Mouse (Mus musculus): ENCODE measurements around the gene Tctn1.

Gene Tctn1

GRCm38 (mm10) chr5:122247529-122247928 lies 16.7 kb downstream of the Tctn1 start:
- no peak for DNase-seq (ENCODE audit: low spot score in 2 of 2)

- DNase-seq (ENCODE audit: low spot score in 2 of 2): no peak
Measured at GRCm38 (mm10) chr5:122246547-122247167, 17.6 kb downstream of the Tctn1 start.

- no peak for DNase-seq (ENCODE audit: low spot score in 2 of 2)
Measured at GRCm38 (mm10) chr5:122245186-122245585, 19.1 kb downstream of the Tctn1 start.

GRCm38 (mm10) chr5:122243781-122244523 lies 20.3 kb downstream of the Tctn1 start:
- DNase-seq (ENCODE audit: low spot score in 2 of 2): no peak

GRCm38 (mm10) chr5:122242521-122243123 lies 21.6 kb downstream of the Tctn1 start:
- DNase-seq (ENCODE audit: low spot score in 2 of 2): no peak

- no peak for DNase-seq (ENCODE audit: low spot score in 2 of 2)
Measured at GRCm38 (mm10) chr5:122240989-122241388, 23.3 kb downstream of the Tctn1 start.

GRCm38 (mm10) chr5:122240521-122240920 lies 23.7 kb downstream of the Tctn1 start:
- DNase-seq (ENCODE audit: low spot score in 2 of 2): no peak

GRCm38 (mm10) chr5:122239618-122240017 lies 24.6 kb downstream of the Tctn1 start:
- DNase-seq (ENCODE audit: low spot score in 2 of 2): no peak

GRCm38 (mm10) chr5:122237200-122237599 lies 27.1 kb downstream of the Tctn1 start:
- DNase-seq (ENCODE audit: low spot score in 2 of 2): no peak

GRCm38 (mm10) chr5:122235196-122235836 lies 28.9 kb downstream of the Tctn1 start:
- no peak for DNase-seq (ENCODE audit: low spot score in 2 of 2)

GRCm38 (mm10) chr5:122234319-122235195 lies 29.7 kb downstream of the Tctn1 start:
- DNase-seq (ENCODE audit: low spot score in 2 of 2): no peak

- no peak for DNase-seq (ENCODE audit: low spot score in 2 of 2)
Measured at GRCm38 (mm10) chr5:122233695-122234094, 30.6 kb downstream of the Tctn1 start.

- DNase-seq (ENCODE audit: low spot score in 2 of 2): no peak
Measured at GRCm38 (mm10) chr5:122233077-122233581, 31.1 kb downstream of the Tctn1 start.

GRCm38 (mm10) chr5:122232004-122232403 lies 32.3 kb downstream of the Tctn1 start:
- no peak for DNase-seq (ENCODE audit: low spot score in 2 of 2)

GRCm38 (mm10) chr5:122231431-122231830 lies 32.8 kb downstream of the Tctn1 start:
- DNase-seq (ENCODE audit: low spot score in 2 of 2): no peak

- DNase-seq (ENCODE audit: low spot score in 2 of 2): no peak
Measured at GRCm38 (mm10) chr5:122230816-122231215, 33.4 kb downstream of the Tctn1 start.

- no peak for DNase-seq (ENCODE audit: low spot score in 2 of 2)
Measured at GRCm38 (mm10) chr5:122228772-122229171, 35.5 kb downstream of the Tctn1 start.

GRCm38 (mm10) chr5:122228271-122228765 lies 35.9 kb downstream of the Tctn1 start:
- DNase-seq (ENCODE audit: low spot score in 2 of 2): no peak

- no peak for DNase-seq (ENCODE audit: low spot score in 2 of 2)
Measured at GRCm38 (mm10) chr5:122224291-122224690, 40.0 kb downstream of the Tctn1 start.

- no peak for DNase-seq (ENCODE audit: low spot score in 2 of 2)
Measured at GRCm38 (mm10) chr5:122221085-122221484, 43.2 kb downstream of the Tctn1 start.
